Mouse (Mus musculus) cerebellum, postnatal 36 days (tissue): ENCODE results near the gene Hoxa5.

Experiments
- DNase-seq, 2 experiments: peaks; one replicate each; pipeline ENCODE4 v3.0.0; 2021 to 2022; ENCODE audit warnings: mixed read lengths in 2 of 2

The Hoxa5 gene

DNA sequence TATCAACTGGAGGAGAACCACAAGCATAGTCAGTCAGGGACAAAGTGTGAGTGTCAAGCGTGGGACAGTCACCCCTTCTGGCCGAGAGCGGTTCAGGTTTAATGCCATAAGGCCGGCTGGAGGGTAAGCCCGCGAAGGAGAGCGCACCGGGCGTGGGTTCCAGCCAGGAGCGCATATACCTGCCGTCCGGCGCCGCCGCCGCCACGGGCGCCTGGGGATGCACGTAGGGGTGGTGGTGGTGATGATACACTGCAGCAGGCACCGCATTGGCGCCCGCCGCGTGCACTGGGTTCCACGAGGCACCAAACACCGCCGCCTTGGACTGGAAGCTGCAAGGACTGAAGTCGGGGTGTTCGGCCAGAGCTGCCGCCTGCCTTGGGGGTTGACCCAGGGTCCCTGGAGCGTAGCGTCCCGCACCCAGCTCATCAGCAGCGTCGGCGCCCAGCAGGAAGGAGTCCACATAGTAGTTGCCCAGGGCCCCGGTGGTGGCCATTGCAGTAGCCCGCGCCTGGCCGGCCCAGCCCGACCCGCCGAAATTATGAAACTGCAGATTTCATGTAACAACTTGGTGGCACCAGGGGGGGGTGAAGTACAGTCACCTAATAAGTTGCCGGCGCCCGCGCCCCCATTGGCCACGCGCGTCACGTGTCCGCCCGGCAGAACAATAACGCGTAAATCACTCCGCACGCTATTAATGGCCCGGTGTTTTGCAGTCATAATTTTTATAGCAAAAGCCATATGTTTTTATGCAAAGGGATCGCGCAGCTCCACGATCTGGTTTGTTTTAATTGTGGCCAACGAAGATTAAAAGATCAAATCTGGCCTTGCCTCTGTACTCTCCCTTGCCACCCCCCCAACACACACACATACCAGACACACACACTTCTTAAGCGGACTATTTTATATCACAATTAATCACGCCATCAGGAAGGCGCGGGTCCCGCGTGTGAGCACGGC is 21.5 kb upstream of the Hoxa5 start:
- no peak for DNase-seq

DNA sequence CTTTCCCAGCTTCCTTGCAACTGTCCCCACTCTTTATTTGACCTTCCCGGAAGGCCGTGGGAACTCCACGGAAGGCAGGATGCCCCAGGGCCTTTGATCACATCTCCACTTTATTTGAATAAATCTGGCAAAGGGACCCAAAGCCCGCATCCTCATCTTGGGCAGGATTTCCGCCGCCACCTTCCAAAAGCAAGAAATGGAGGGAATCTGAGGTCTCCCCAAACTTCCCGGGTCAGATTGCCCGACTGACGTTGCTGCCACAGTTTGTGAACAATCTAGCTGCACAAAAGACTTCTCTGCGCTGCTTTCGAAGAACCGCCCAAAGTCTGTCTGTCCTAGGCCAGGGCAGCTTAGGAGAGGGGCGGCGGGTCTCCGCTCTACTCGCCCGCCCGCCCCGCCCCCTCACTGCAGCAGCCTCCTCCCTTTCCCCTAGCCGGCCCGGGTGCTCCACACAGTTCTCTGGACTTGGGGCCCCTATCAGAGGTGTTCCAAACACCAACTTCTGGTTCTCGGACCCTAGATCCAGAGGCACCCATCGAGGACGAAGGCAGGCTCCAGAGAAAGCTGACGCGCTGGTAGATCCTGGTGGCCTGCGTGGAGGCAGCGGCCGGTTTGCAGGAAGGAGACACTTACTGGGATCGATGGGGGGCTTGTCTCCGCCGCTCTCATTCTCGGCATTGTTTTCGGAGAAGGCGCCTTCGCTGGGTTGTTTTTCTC is 20.7 kb upstream of the Hoxa5 start:
- DNase-seq, result no peak

DNA sequence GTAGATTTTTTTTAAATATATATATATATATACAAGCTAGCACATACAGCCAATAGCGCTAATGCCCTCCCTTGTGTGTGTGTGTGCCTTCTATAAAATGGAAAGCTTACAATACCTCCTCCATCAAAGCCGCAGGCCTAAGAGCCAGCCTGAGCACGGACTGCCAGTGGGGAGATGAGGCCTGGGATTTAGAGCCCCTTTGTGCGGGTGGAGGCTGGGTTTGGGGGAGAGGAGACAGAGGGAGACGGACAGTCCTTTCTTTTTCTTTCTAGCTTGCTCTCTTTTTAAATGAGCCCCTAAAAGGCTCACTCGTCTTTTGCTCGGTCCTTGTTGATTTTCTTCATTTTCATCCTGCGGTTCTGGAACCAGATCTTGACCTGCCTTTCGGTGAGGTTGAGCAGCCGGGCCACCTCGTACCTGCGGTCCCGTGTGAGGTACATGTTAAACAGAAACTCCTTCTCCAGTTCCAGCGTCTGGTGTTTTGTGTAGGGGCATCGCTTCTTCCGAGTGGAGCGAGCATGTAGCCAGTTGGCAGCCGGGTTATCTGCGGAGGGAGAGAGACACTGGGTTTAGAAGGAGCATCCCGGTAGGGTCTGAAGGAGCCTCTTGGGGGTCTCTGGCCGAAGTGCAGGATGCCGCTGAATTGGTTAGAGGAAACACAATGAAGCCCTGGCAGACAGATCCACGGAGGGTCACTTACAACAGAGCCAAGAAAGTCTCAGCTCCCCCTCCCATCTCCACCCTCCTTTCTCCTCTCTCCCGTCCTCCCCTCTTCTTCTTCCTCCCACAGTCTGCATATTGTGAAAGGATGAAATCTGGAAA is 19.8 kb upstream of the Hoxa5 start:
- DNase-seq, result no peak

DNA sequence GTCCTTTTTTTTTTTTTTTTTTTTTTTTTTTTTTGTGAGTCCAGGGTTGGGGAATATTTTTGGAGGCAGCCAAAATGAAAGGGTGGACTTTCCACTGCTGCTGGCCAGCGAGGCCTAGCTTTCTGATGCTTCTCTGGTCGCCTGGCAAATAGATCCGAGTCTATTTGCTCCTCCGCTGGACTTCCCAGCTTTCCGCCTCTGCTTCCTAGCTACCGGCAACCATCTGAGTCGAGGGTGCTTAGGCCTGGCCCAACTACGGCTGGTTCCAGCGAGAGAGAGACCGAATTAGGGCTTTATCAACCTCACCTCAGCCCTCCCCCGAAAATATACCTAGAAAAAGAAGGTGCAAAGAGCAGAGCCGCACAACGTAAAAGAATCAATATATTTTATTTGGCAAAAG is 18.3 kb upstream of the Hoxa5 start:
- no peak for DNase-seq

DNA sequence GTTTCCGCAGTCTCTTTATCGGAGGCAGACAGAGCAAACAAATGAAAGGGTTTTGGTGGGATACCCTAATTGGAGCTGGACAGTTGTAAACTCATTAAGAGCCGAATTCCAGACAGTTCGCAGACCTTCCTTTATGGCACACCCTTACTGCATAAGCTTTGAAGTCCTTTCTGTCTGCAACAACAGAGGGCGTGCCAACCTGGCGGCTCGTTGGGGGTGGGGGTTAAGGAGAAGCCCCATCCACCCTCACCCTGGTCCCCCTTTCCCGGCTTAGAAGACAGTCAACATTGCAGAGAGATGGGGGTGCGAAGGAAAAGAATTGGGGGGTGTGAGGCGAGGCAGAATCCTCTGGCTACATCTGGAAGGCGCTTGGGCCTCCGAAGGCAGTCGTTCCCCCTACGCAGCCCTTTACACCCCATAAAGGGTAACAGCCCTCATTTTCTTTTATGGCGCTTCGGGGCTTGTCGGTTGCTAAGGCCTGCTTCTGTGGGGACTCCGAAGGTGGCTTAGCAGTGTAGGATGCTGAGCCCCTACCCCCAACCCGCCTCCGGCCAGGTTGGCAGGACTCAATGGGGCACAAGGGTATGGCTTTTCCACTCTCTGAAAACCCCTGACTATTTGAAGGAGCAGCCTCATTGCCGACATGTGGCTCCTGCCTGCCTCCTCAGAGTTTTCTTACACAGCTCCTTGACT is 17.8 kb upstream of the Hoxa5 start:
- no peak for DNase-seq

DNA sequence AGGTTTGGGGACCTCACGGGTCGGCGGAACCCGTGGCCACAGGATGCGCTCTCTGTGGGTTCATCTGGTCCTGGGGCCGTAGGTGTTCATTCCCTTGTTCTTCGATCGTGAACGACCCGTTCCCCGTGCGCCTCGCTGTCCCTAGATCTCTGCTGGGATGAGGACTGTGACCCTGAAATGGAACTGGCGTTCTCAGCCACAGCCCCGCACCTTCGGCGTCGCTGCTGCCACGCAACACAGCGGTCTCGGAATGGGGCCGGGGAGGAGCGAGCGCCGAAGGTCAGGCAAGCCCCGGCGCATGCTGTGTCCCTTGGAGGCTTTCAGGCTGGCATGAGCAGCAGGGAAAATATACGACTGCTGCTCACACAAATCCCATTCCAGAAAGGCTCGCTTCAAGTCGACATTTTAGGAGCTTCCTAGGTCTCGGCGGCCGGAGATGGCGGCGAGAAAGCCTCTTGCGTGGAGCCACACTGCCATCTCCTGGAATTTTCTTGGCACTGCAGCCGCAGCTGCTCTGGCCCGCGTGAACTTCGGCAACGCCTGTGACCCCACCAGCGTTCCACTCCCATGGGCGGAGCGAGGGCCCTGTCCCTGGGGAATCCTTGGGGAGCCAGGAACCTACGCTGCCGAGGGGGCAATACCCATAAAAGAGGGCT is 17.1 kb upstream of the Hoxa5 start, which contains the start of gene Hoxa7:
TSS of gene Hoxa7 (minus strand) at position 518 of the 656 bp plus-strand sequence.
- DNase-seq, result peak; percentile 80 to 85

DNA sequence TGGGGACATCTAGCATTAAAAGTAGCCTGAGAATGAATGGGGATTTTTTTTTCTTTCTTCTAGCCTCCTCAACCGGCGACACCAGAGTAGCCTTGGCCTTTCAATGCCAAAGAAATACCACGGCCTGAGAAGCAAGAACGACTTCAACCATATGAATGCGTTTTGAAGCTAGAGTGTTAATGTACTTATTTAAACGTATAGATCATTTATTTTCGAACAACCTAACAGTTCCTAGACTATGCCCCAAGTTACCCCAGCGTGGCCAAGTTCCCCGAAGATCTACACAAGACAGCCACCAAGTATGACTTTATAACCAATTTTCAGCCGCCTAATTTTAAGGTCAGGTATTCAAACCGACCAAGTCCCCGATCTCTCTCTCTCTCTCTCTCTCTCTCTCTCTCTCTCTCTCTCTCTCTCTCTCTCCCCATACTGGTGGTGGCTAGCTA is 16.5 kb upstream of the Hoxa5 start:
- DNase-seq, result no peak

DNA sequence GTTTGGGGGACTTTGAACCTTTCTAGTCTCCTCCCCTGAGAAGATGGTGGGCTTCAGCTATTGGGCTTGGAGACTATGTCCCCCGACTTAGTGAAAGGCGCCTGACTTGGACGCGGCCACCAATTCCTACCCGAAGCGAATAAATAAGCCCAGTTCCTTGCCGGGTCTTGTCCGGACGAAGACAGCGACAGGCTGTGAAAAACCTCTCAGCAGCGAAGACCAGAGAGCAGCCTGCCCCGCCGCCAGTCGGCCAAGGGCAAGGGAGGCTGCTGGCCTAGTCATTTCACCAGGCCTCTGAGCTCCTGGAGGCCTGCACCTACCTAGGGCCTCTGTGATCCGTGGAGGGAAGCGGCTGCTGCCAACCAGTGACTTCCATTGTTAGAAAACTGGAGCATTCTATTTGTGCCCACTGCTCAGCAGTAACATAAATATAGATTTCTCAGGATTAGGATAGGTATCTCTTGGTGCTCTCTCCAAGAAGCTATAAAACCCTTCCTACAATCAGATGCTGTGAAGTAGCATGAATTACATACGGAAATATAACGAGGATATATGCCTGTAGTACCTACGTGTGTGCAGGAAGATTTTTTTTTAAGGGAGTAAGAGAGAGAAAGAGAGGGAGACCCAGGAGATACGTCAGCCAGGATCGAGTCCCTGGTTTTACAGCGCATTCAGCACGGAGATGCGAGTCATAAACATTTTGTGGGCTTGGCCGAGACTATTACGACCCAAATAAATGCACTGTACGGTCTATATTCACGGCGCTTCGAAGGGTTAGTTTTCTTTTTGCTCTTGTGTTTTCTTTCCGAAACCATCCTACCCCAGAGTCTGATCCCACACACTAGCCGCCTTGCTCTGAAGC is 15.8 kb upstream of the Hoxa5 start:
- DNase-seq, result no peak

DNA sequence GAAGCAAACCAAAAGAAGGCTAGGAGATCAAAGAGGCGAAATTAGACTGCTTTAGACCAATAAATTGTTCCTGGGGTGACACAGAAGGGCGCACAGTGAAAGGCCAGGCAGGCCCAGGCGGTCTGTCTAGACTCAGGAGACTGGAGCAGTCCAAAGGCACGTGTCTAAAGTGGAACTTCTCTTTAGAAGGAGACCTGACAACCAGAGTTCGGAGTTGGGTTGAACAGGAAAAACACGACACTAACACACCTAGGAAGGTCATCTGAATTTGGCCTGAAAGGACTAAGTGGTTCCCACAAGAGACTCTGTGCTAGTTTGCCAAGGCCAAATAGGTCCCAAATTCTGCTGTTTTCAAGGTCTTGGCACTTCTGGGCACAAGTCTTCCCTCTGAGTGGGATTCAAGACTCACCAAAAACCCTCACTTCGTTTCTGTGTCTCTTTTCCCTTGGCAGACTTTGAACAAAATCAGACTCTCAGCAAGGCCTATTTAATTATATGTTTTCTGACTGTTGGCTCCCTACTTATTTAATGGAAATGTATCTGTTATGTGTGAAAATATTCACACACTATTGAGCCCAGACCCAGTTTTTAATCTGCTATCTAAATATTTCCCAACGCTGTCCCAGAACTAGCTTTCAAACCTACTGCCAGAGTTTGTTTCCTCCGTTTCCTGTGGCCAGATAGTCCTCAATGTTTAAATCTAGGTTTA is 15.0 kb upstream of the Hoxa5 start:
- no peak for DNase-seq

DNA sequence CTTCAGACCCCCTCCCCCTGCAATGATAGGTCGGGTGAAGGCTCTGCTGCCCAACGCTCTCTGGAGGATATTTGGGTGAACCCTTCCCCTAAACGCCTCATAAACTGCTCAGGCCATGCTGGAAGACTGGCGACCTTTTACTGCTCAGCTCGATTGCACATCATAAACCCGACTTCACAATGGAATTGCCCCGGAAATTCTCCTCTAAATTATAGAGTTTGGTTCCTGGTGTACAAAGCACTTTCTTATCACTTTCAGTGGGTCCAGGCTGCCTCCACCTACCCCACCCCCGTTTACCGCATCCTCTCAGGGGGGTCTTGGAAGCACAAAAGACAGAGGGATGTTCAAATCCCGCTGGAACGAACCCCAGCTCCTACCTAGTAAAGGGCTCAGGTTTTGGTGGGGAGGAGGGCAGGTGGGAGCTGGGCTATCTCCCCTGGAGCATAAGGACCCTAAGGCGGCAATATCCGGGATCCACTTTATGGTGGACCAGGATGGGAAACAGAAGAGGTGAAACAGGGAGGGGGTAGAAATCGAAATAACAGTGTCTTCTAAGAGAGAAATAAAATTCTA is 14.3 kb upstream of the Hoxa5 start:
- DNase-seq, result no peak

DNA sequence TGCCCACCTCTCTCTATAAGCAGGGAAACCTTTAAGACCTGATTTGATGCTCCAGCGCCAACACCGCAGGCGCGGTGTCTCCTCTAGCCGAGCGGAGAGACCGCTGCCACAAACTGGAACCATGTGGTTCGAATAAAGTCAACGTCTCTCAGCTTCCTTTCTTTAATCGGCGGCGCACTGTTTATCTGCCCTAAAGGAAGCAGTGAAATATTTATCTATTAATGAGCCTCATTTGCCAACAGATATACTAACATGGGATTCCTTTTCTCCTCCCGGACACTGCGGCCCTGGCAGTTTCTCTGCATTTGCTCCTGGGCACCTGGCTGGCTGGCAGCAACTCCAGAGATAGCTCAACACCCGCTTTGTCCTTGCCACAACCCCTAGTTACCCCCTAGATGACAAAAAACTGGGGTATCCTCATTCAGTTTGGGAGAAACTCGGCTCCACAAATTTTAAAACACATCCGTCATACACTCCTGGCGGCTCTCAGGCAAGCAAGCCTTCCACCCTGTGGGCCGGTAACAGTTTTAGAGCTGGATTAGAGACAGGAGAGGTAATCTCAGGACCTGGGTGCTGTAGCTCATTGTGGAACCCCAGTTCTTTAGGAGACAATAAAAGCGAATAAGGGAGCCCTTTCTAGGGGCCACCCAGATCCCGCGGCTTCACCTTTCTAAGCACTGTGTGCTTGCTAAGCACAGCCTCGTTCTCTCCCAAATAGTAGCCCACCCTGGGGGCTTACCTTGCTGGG is 13.7 kb upstream of the Hoxa5 start:
- DNase-seq, result no peak

DNA sequence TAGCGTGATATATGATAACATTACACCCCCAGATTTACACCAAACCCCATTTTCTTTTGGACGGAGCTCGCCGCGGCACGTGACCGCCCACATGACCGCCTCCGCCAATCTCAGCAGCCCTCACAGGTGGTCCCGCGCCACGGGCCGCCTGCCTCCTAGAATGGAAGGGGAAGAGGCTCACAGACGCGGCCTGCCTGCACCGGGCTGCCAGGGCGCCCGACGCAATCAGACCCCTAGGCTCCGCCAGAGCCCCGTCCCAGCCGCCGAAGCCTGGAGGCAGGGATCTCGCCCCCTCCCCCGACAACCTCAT is 13.0 kb upstream of the Hoxa5 start:
- no peak for DNase-seq

DNA sequence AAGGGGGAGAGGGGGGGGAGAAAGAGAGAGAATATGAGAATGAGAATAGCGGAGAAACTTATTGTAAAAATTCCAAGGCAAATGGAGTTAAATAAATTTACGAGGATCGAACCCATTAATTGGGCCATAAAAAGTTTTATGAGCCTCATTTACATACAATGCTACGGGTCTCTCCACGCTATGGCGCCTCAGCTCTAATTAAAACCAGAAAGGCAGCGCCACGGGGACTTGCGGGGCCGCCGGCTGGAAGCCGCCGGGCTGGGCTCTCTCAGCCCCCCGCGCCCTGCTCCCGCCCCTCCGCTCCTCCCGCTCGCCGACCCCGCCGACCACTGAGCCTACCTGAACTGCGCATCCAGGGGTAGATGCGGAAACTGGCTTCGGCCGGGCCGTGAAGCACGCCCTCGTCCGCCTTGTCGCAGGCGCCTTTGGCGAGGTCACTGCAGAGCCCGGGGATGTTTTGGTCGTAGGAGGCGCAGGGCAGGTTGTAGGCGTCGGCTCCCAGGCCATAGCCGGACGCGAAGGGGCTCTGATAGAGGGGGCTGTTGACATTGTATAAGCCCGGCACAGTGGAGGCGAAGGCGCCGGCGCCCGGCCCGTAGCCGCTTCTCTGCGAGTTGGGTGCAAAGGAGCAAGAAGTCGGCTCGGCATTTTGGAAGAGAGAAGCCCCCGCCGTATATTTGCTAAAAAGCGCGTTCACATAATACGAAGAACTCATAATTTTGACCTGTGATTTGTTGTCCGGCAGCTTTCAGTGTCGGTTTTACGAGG is 12.5 kb upstream of the Hoxa5 start:
- DNase-seq, result no peak

DNA sequence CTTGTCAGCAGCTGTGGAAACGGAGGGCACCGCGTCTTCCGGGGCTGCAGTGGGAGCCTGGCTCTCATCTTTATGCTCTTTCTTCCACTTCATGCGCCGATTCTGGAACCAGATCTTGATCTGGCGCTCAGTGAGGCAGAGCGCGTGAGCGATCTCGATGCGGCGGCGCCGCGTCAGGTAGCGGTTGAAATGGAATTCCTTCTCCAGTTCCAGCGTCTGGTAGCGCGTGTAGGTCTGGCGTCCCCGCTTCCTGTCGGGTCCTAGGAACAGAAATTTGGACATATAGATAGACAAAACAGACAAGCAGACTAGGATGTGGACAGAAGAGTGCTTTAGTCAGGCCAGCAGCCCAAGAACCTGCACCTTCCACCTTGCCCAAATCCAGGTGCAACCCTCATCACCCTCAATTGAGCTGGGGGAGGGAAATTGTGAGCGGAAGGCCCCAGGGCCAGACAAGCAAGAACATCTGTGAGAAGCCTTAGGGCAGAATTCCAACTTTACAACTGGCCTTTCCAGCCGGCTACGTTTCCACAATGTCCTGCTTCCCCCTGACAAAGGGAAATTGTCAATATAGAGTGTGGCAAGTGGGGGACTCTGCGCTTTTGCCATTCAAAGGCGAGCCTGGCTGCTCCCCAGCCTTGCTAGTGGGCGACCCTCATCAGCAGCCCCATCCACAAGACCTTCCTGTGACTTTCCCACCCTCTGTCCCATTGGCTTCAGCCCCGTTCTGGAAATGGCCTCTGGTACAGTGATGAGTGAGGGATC is 11.6 kb upstream of the Hoxa5 start:
- no peak for DNase-seq

DNA sequence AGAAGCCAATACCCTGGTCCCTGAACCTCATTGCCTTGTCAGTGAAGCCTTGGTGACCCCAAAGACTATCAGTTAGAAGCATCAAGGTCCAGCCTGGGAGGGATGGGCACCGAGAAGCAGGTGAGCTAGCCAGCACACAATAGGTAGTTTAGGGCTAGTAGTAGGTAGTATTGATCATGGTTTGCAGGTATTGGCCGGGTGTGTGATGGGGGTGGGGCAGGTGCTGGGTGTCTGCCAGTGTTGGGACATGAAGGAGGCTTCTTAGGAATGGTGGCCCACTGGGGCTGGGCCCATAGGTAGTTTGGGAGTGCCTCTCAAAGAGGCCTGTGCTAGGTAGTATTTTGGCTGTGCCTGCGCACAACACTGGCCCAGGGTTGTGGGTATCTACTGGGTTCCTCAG is 10.7 kb upstream of the Hoxa5 start:
- DNase-seq, result no peak

DNA sequence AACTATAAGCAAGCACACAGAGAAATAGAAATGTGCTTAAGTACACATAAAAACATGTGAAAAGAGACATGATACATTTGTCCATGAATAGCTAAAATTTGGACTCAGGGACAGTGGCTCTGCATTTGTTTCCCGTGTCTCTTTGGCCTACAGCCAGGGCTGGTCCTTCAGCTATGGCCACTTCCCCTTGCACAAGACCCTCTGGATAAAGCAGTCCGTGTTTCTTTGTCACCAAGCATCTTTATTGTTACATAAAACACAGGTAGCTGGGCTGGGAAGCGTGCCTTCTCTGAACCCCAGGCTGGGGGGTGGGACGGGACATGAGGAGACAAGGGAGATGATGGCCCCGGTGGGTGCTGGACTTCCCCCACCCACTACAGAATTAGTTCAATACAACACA is 9.9 kb upstream of the Hoxa5 start:
- no peak for DNase-seq

DNA sequence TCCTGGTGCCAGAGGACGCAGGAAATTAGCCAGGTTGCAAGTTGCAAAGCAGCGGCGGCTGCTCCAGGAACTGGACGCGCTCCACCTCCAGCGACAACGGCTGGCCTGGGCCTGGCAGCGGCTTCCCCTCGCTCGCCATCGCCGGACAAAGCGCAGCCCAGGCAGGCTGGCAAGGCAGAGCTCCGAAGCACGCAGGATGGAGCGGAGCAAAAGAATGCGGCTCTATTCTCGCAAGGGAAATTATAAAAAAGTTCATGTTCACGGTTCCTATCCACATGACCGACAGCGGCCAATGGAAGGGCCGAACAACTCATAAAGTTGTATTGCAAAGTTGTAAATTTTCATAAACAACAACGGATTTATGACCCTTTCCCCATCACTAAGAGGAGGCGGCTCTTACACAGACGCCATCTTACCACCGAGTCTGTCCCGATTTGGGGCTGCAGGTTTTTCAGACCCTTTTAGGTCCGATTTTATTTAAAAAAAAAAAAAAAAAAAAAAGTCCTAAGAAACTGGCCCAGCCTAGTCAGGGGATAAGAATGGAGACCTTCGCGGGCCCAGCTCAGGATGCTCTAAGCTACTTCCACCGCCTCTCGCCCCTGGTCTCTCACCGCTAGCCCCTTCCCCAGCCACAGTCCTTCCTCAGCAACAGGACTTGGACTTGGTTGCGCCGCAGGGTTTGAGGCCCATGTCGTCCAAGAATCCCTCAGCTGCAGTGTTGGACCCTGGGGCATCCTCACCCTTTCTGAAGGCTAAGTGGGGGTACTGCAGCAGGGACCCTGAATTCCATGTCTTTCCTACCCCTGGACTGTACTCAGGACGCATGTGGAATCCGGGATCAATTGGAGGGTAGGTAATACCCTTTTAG is 9.0 kb upstream of the Hoxa5 start, which contains the start of the genes Hoxa3 and Gm28308:
TSS of gene Hoxa3 (minus strand) at position 218 of the 868 bp plus-strand sequence.
TSS of gene Gm28308 (minus strand) at position 221 of the 868 bp plus-strand sequence.
- DNase-seq, result no peak
